Mouse (Mus musculus): ENCODE measurements around the gene H2al2a.
A peak's percentile ranks its signal among the peaks of the same experiment; 100 is the strongest.
"Not testable (repeated sequence)": the region's sequence is repeated elsewhere in the genome, so short reads cannot be mapped to it uniquely, and the experiment has no call there.

The H2al2a gene

DNA sequence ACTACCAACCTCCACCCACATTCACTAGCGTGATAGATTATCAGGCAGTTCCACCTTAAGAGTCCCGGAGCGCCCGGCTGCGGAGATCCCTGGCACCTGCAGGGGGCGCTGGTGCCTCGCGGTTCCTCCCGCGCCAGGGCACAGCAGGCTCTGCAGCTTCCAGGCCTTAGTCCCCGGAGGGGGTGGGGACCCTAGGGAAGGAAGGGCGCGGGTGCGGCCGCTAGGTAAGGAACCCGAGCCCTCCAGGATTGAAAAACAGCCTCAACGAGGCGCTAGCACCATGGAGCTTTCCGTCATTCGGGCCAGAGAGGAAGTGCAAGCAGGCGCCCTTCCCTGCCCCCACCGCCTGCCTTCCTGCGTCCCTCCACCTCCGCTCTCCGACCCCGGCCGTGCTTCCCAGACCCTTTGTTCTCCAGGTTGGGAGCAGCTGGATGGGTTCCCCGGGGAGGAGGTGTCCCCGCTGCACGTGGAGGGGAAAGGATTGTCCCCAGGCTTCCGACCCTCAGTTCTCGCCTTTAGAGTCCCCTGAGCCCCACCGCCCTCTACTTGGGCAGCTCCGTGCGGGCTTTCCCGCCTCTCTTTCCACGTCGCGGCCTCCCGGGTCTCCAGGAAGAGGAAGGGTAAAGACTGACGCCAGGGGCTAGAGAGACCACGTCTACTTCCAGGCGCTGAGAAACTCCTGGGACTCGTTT is 30.8 kb upstream of the H2al2a start:
- peak; percentile 96 to 97 for DNase-seq

DNA sequence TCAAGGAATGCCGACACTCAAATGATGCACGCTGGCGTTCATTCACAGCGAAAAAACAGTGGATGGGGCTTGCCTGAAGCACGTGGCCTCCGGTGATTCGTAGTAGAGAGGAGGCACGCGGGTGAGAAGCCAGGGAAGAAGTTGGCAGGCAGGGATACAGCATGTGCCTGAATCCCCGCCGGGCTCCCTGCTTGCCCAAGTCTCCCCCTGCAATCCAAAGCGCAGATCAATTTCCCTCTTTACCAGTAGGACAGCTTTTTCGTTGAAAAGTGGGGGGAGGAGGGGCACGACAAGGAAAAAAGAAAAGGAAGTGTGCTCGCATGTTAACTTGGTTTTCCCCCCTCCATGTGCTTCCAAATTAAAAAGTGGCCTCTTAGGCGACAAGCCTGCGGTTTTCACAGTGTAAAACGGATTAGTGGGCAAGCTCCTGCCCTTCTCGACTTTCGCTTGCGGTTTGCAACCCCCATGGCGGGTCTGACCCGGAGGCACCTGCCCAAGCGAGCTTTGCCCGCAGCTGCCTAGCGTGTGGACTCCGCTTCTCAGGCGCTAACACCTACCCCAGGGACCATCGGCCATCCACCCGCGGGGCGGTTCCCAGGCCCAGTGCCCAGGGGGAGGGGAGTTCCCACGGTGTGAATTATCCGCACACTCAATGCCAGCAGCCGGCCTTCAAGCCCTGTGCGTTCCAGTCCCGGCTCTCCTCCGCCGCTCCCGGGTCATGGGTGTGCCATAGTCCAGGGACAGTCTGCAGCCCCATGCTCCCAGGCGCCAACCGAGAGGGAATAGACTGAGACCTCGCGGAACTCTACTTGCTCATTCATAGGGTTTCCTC is 29.6 kb upstream of the H2al2a start:
- DNase-seq = peak; percentile 62 to 70

- DNase-seq = no peak
Observed at GRCm38 (mm10) chr2:18025781-18026115, 29.0 kb upstream of the H2al2a start.

- DNase-seq = no peak
Observed at GRCm38 (mm10) chr2:18025116-18025515, 28.4 kb upstream of the H2al2a start.

- no peak for DNase-seq
Observed at GRCm38 (mm10) chr2:18022886-18023285, 26.1 kb upstream of the H2al2a start.

- no peak for DNase-seq
Observed at GRCm38 (mm10) chr2:18019122-18019521, 22.4 kb upstream of the H2al2a start.

- no peak for DNase-seq
Observed at GRCm38 (mm10) chr2:18017321-18017720, 20.6 kb upstream of the H2al2a start.

GRCm38 (mm10) chr2:18016639-18017038 is 19.9 kb upstream of the H2al2a start:
- no peak for DNase-seq

GRCm38 (mm10) chr2:18015581-18015980 is 18.8 kb upstream of the H2al2a start:
- DNase-seq = no peak

- DNase-seq = no peak
Observed at GRCm38 (mm10) chr2:18012866-18013265, 16.1 kb upstream of the H2al2a start.

DNA sequence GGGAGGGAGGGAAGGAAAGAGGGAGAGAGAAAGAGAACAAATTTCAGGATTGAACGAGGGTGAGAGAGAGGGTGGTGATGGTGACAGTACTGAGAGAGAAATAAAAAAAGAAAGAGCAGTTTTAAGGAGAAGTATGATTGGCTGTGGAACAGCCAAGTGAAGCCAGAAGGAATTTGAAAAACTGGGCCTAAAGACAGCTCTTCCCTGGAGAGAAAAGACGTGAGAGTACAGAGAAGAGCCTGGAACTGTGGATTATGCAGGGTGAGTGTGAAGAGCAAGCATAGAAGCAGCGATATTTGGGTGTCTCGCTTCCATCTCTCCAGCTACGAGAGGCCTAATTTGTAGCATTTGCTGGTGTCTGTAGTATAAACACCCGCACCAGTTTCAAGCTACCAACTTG is 14.5 kb upstream of the H2al2a start:
- DNase-seq = no peak

DNA sequence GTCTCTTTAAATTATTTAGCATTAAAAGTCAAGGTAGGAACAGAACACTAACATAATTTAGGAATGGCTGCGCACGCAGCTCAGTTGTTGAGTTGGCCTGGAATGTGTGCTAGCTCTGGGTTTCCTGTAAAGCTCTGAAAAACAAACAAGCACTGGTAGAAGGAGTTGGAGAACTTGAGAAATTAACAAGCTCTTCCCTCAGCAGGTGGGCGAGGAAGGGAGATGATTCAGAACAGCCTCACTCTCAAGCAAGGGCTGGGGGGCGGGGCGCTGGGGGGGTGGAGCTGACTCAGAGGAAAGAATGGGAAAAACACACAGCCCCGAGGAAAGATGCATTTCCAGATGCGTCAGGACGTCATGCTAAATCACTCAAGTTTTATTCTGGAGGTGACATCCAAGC is 8.4 kb upstream of the H2al2a start:
- DNase-seq = no peak

- DNase-seq = no peak
Observed at GRCm38 (mm10) chr2:18004286-18004685, 7.5 kb upstream of the H2al2a start.

DNA sequence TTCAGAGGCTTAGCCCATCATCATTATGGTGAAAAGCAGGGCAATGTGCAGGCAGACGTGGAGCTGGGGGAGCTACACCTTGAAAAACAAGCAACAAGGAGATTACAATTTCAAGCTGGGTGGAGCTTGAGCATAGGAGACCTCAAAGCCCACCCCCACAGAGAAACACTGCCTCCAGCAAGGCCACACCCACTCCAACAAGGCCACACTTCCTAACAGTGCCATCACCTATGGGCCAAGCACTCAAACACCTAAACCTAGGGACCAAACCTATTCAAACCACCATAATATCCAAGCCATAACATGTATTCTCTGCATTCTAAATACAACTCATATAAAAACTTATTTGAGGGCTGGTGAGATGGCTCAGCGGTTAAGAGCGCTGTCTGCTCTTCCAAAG is 5.5 kb upstream of the H2al2a start:
- DNase-seq = no peak

DNA sequence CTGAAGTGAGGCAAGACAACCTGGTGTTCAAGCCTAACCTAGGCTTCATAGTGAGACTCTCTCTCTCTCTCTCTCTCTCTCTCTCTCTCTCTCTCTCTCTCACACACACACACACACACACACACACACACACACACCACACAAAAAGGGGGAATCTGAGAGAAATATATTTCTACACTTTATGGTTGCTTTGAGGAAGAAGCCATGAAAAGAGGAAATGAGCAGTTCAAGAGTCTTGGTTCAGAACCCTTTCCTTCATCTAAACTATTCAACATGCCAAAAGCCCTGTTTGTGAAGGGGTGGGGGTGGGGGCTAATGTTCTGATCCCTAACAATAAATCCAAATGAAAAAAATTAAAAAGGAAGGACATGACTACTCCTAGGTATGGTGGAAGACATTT is 7.2 kb downstream of the H2al2a start:
- no peak for DNase-seq

DNA sequence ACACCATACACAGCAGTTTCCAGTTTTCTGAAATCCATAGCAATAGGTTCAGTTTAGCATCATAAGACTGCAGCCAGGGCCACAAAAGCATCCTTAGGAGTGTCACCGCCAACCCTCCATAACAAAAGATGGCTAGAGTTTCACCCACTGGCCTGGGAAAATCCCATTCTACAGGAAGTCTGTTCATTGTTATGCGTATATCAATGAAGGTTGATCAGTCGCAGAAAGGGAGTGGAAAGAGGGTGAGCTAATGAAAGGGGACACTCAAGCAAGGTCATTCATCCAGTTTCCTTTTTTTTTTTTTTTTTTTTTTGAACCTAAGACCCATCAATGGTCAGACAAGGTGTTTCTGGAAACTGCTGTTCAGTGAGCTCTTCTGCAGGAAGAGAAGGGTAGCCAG is 7.6 kb downstream of the H2al2a start:
- DNase-seq = no peak

DNA sequence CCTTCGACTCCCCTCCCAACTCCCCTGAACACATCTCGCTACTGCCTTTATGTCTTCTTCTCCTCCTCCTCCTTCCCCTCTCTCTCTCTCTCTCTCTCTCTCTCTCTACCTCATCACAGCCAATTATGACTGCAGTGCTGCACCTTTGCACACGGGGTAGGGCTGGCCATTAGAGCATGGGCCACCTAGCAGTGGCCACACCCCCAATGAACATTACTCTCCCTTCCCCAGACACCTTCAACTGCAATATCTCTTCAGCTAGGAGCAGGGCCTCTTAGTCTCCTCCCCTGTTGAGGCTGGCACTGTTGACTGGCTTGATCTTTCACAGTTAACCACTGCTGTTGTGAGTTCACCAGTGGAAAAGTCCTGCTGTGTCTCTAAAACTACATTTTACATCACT is 10.1 kb downstream of the H2al2a start:
- no peak for DNase-seq

- DNase-seq = no peak
Observed at GRCm38 (mm10) chr2:17984774-17985173, 12.0 kb downstream of the H2al2a start.

DNA sequence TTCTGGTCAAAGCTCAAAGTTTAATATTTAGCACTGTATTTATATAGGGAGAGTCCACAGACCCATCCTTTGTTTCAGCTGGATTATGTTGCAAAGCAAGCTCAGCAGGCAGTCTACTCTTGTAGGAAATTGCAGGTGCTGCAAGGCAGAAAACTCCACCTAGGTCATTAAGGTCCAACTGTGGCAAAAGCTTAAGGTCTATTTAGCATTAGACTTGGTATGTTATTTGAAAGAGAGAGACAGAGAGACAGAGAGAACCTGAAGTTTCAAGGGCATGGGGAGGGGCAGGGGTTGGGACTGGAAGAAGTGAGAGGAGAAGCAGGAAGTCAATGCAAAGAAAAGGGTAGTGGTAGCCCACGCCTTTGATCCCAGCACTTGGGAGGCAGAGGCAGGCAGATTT is 14.0 kb downstream of the H2al2a start:
- no peak for DNase-seq

GRCm38 (mm10) chr2:17978706-17979105 is 18.1 kb downstream of the H2al2a start:
- no peak for DNase-seq

DNA sequence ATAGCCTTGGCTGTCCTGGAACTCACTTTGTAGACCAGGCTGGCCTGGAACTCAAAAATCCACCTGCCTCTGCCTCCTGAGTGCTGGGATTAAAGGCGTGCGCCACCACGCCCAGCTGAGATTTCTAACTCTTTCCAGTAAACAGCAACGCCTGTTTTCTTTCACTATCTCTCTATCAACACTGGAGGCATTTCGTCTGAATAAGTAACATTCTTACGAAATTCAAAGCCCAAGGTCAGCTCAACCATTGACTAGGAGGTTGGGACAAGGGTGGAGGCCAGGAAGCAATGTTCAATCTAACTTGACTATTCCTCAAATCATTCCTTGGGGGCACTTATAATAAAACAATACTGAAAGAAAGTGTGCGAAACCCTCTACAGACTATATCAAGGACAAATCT is 18.5 kb downstream of the H2al2a start:
- DNase-seq = not testable (repeated sequence)

- not testable (repeated sequence) for DNase-seq
Observed at GRCm38 (mm10) chr2:17977645-17978044, 19.1 kb downstream of the H2al2a start.

GRCm38 (mm10) chr2:17975601-17976327 is 21.0 kb downstream of the H2al2a start:
- DNase-seq = no peak

GRCm38 (mm10) chr2:17973868-17974440 is 22.8 kb downstream of the H2al2a start:
- DNase-seq = no peak

Measured in lung, postnatal 4 days (tissue).